Comparison of ENCODE assay signal across 9 mouse cellular contexts in genomic region chr17:29493461-29493980, GRCm38 (mm10). TPM values are rescaled to one million over a fixed set of nuclear protein-coding genes. Genes with fewer than 3 reads are reported as not detected.
A peak's percentile ranks its signal among the peaks of the same experiment; 100 is the strongest.
DNase-seq lines count a peak whose midpoint lies in the region; ATAC-seq and TF ChIP-seq lines count a peak whose summit lies in the region.
"Had no signal": no experiment of that assay in that cellular context is flagged by ENCODE, and none has a peak within 500 bp of the region (broad histone marks: within the 10 kb centered on the region; RNA-seq: fewer than 3 reads in every experiment).

No protein-coding gene starts in this region.

- 78% methylated on average over 11 of the region's 11 CpGs for WGBS in kidney, embryonic 14.5 days
- 74% methylated on average over 11 of the region's 11 CpGs for WGBS in hindbrain, embryonic 13.5 days
- 77% methylated on average over 11 of the region's 11 CpGs for WGBS in midbrain, embryonic 11.5 days

- TF ChIP-seq POLR2A in MEL (IDR thresholded peaks at IDR 0.05; ENCODE audit: control insufficient read depth in 1 of 2, insufficient read depth in 1 of 2, low read depth in 1 of 2, low read length in 2 of 2, poor library complexity in 1 of 2): no peak

- TF ChIP-seq EP300 in MEL (IDR thresholded peaks at IDR 0.05; ENCODE audit: low read depth in 1 of 2, low read length in 2 of 2): no peak

- peak overlapping the region; percentile 97; the same call in 1 of the 2 replicates for H3K4me3 ChIP-seq in kidney, embryonic 14.5 days (ENCODE audit: low read length)
- peak overlapping the region in 1 of 2 experiments; percentile 88; a peak in 2 of 4 replicates for H3K4me3 ChIP-seq in MEL (ENCODE audit: control insufficient read depth in 1 of 2, insufficient read depth in 1 of 2, low read depth in 2 of 2, low read length in 2 of 2)
- 0 out of 2 replicates have a peak overlapping the region, but pooled peaks have one; percentile 70 for H3K4me3 ChIP-seq in hindbrain, embryonic 13.5 days
- H3K4me3 ChIP-seq in midbrain, embryonic 11.5 days (ENCODE audit: low read depth, low read length): peak overlapping the region; percentile 91

- no peaks in the 10 kb centered on the region for H3K27me3 ChIP-seq in kidney, embryonic 14.5 days (ENCODE audit: control insufficient read depth, insufficient read depth, low read length)
- H3K27me3 ChIP-seq in MEL (ENCODE audit: control insufficient read depth in 1 of 2, insufficient read depth in 2 of 2, low read length in 2 of 2): no peaks in the 10 kb centered on the region
- H3K27me3 ChIP-seq in hindbrain, embryonic 13.5 days: no peaks in the 10 kb centered on the region
- H3K27me3 ChIP-seq in midbrain, embryonic 11.5 days (ENCODE audit: control insufficient read depth, insufficient read depth, low read length): no peaks in the 10 kb centered on the region

- TF ChIP-seq RAD21 in MEL (IDR thresholded peaks at IDR 0.05; ENCODE audit: low read depth, low read length): no peak

- H3K4me2 ChIP-seq in kidney, embryonic 14.5 days (replicated peaks; ENCODE audit: low read depth, low read length): peak overlapping the region; percentile 90; the same call in 1 of the 2 replicates
- peak overlapping the region; percentile 91 for H3K4me2 ChIP-seq in hindbrain, embryonic 13.5 days
- H3K4me2 ChIP-seq in midbrain, embryonic 11.5 days: peak overlapping the region; percentile 62; the same call in 1 of the 2 replicates

- H3K4me1 ChIP-seq in kidney, embryonic 14.5 days (ENCODE audit: control insufficient read depth, insufficient read depth, low read length): peaks cover 18% of the 10 kb centered on the region; the same call in 1 of the 2 replicates
- H3K4me1 ChIP-seq in MEL (ENCODE audit: control insufficient read depth in 1 of 2, insufficient read depth in 2 of 2, low read length in 2 of 2): peaks cover 0 to 25% of the 10 kb centered on the region in 2 experiments; a peak in 1 of 4 replicates
- H3K4me1 ChIP-seq in hindbrain, embryonic 13.5 days (replicated peaks): peaks cover 41% of the 10 kb centered on the region
- H3K4me1 ChIP-seq in midbrain, embryonic 11.5 days (ENCODE audit: control insufficient read depth, insufficient read depth, low read length): peaks cover 14% of the 10 kb centered on the region

- no peak for TF ChIP-seq CTCF in MEL (IDR thresholded peaks at IDR 0.05 in 2 of 3, conservative IDR thresholded peaks at IDR 0.05 in 1 of 3; ENCODE audit: control insufficient read depth in 1 of 3, insufficient read depth in 1 of 3, low read depth in 2 of 3, low read length in 3 of 3, poor library complexity in 1 of 3, severe bottlenecking in 1 of 3)

- 0 out of 2 replicates have a peak overlapping the region, but pooled peaks have one; percentile 13 for H3K9ac ChIP-seq in kidney, embryonic 14.5 days (ENCODE audit: low read depth, low read length)
- peak overlapping the region; percentile 54; the same call in 1 of the 2 replicates for H3K9ac ChIP-seq in MEL (ENCODE audit: control insufficient read depth, low read depth, low read length, poor library complexity, severe bottlenecking)
- H3K9ac ChIP-seq in hindbrain, embryonic 13.5 days: no peak overlapping the region
- H3K9ac ChIP-seq in midbrain, embryonic 11.5 days (ENCODE audit: low read length): 0 out of 2 replicates have a peak overlapping the region, but pooled peaks have one; percentile 13

- H3K9me3 ChIP-seq in kidney, embryonic 14.5 days (ENCODE audit: control insufficient read depth, low read length): no peaks in the 10 kb centered on the region
- H3K9me3 ChIP-seq in MEL (replicated peaks; ENCODE audit: insufficient read depth, low read length): no peaks in the 10 kb centered on the region
- no peaks in the 10 kb centered on the region for H3K9me3 ChIP-seq in hindbrain, embryonic 13.5 days
- H3K9me3 ChIP-seq in midbrain, embryonic 11.5 days (ENCODE audit: control insufficient read depth, low read length): no peaks in the 10 kb centered on the region

- H3K36me3 ChIP-seq in kidney, embryonic 14.5 days (ENCODE audit: control insufficient read depth, insufficient read depth, low read length): peaks cover 19% of the 10 kb centered on the region
- H3K36me3 ChIP-seq in MEL (ENCODE audit: control insufficient read depth in 1 of 2, insufficient read depth in 2 of 2, low read length in 2 of 2): peaks cover 0 to 28% of the 10 kb centered on the region in 2 experiments; a peak in 2 of 4 replicates
- H3K36me3 ChIP-seq in hindbrain, embryonic 13.5 days: peaks cover 11% of the 10 kb centered on the region
- H3K36me3 ChIP-seq in midbrain, embryonic 11.5 days (ENCODE audit: control insufficient read depth, insufficient read depth, low read length): peaks cover 6% of the 10 kb centered on the region; the same call in 1 of the 2 replicates

- peaks cover 29% of the 10 kb centered on the region for H3K79me2 ChIP-seq in MEL (ENCODE audit: control insufficient read depth, insufficient read depth, low read length, poor library complexity)

- H3K27ac ChIP-seq in kidney, embryonic 14.5 days (ENCODE audit: low read depth, low read length): no peak overlapping the region
- no peak overlapping the region for H3K27ac ChIP-seq in MEL (ENCODE audit: control insufficient read depth, low read depth, low read length)
- H3K27ac ChIP-seq in hindbrain, embryonic 13.5 days: no peak overlapping the region
- no peak overlapping the region for H3K27ac ChIP-seq in midbrain, embryonic 11.5 days (ENCODE audit: low read depth, low read length)

- no peak for DNase-seq in kidney, adult 9 months
- no peak for DNase-seq in MEL (ENCODE audit: low read depth, low spot score)
- no peak for DNase-seq in midbrain, embryonic 11.5 days (ENCODE audit: low spot score, missing footprints)
- DNase-seq in right cerebral cortex, postnatal 25 days: no peak
- no peak for DNase-seq in embryo, embryonic 9.5 days (ENCODE audit: extremely low spot score)
- no peak for DNase-seq in right cerebral cortex, adult 2 months (ENCODE audit: low spot score in 2 of 2)

- no peak for ATAC-seq in kidney, embryonic 14.5 days (ENCODE audit: low FRiP score, low TSS enrichment)
- ATAC-seq in hindbrain, embryonic 13.5 days (ENCODE audit: low FRiP score): no peak
- no peak for ATAC-seq in midbrain, embryonic 11.5 days (ENCODE audit: low FRiP score)

TF ChIP-seq in MEL, 35 proteins besides CTCF, POLR2A, EP300 and RAD21:
- TF ChIP-seq USF1 (IDR thresholded peaks at IDR 0.05; ENCODE audit: low read depth, low read length) (no peak), TBP (IDR thresholded peaks at IDR 0.05; ENCODE audit: low read depth, low read length) (no peak), ZNF384 (IDR thresholded peaks at IDR 0.05; ENCODE audit: low read depth, low read length) (no peak), NELFE (IDR thresholded peaks at IDR 0.05; ENCODE audit: low read depth, low read length) (no peak), HCFC1 (IDR thresholded peaks at IDR 0.05; ENCODE audit: low read depth, low read length) (no peak), MAZ (IDR thresholded peaks at IDR 0.05; ENCODE audit: low read depth, low read length) (no peak), CHD2 (IDR thresholded peaks at IDR 0.05; ENCODE audit: low read length) (no peak), SMC3 (IDR thresholded peaks at IDR 0.05; ENCODE audit: low read depth, low read length) (no peak), ZKSCAN1 (IDR thresholded peaks at IDR 0.05; ENCODE audit: low read depth, low read length) (no peak), GATA1 (IDR thresholded peaks at IDR 0.05; ENCODE audit: low read depth, low read length) (no peak), MYB (IDR thresholded peaks at IDR 0.05; ENCODE audit: low read depth, low read length) (no peak), MEF2A (IDR thresholded peaks at IDR 0.05; ENCODE audit: extremely low read depth, insufficient replicate concordance, low read depth, low read length, poor library complexity, severe bottlenecking) (no peak), TCF12 (IDR thresholded peaks at IDR 0.05; ENCODE audit: low read depth, low read length) (no peak), JUND (IDR thresholded peaks at IDR 0.05; ENCODE audit: low read depth, low read length) (no peak), ETS1 (IDR thresholded peaks at IDR 0.05; ENCODE audit: low read depth, low read length) (no peak), MAFK (IDR thresholded peaks at IDR 0.05; ENCODE audit: borderline replicate concordance, low read depth, low read length) (no peak)

RNA-seq across cellular contexts. Expression of gene Pim1, which starts 3.0 kb away (rescaled TPM):
- polyA plus RNA-seq in kidney, embryonic 14.5 days (2014; fragmentation: Nextera tagmentation; extraction: Ambion mirVana): 12.6 and 15.6 TPM in 2 replicates
- 27.8 and 30.6 TPM in 2 replicates for total RNA-seq in MEL (2012; rRNA removed)
- 10 to 100 TPM in 1 of 2 experiments, not detected in 1; 52.1 TPM for polyA plus RNA-seq in MEL (2012; ENCODE audit: insufficient read depth in 1 of 2, insufficient read length in 2 of 2, low read depth in 1 of 2, low replicate concordance in 2 of 2, missing spikeins in 1 of 2)
- 12.7 and 13.8 TPM in 2 replicates for polyA plus RNA-seq in hindbrain, embryonic 13.5 days (2015; fragmentation: Nextera tagmentation; extraction: Ambion mirVana)
- 16.0 and 19.7 TPM in 2 replicates for polyA plus RNA-seq in midbrain, embryonic 11.5 days (2014; fragmentation: Nextera tagmentation; extraction: Ambion mirVana)

RNA-seq across cellular contexts. Expression of gene Gm17657, which starts 55.9 kb away (rescaled TPM):
- polyA plus RNA-seq in kidney, embryonic 14.5 days (2014; fragmentation: Nextera tagmentation; extraction: Ambion mirVana): not detected in 2 replicates
- 0.31 and 0.88 TPM in 2 replicates for total RNA-seq in MEL (2012; rRNA removed)
- 1 to 10 TPM in 1 of 2 experiments, not detected in 1; 2.7 TPM for polyA plus RNA-seq in MEL (2012; ENCODE audit: insufficient read depth in 1 of 2, insufficient read length in 2 of 2, low read depth in 1 of 2, low replicate concordance in 2 of 2, missing spikeins in 1 of 2)
- not detected in 2 replicates for polyA plus RNA-seq in hindbrain, embryonic 13.5 days (2015; fragmentation: Nextera tagmentation; extraction: Ambion mirVana)
- not detected in 2 replicates for polyA plus RNA-seq in midbrain, embryonic 11.5 days (2014; fragmentation: Nextera tagmentation; extraction: Ambion mirVana)
- total RNA-seq: adrenal gland, adult 2 months had no signal
- polyA plus RNA-seq: adrenal gland, adult 2 months had no signal

RNA-seq across cellular contexts. Expression of gene Tbc1d22b, which starts 56.1 kb away (rescaled TPM):
- polyA plus RNA-seq in kidney, embryonic 14.5 days (2014; fragmentation: Nextera tagmentation; extraction: Ambion mirVana): 11.5 and 18.5 TPM in 2 replicates
- 8.0 and 9.4 TPM in 2 replicates for total RNA-seq in MEL (2012; rRNA removed)
- 10 to 100 TPM; 30.7 to 53.8 TPM for polyA plus RNA-seq in MEL (2012; ENCODE audit: insufficient read depth in 1 of 2, insufficient read length in 2 of 2, low read depth in 1 of 2, low replicate concordance in 2 of 2, missing spikeins in 1 of 2)
- 22.1 and 22.8 TPM in 2 replicates for polyA plus RNA-seq in hindbrain, embryonic 13.5 days (2015; fragmentation: Nextera tagmentation; extraction: Ambion mirVana)
- 16.8 and 18.8 TPM in 2 replicates for polyA plus RNA-seq in midbrain, embryonic 11.5 days (2014; fragmentation: Nextera tagmentation; extraction: Ambion mirVana)

RNA-seq across cellular contexts. Expression of gene Tmem217, which starts 58.7 kb away (rescaled TPM):
- polyA plus RNA-seq in kidney, embryonic 14.5 days (2014; fragmentation: Nextera tagmentation; extraction: Ambion mirVana): 0.42 and 0.76 TPM in 2 replicates
- 2.3 and 2.5 TPM in 2 replicates for total RNA-seq in MEL (2012; rRNA removed)
- 1 to 10 TPM in 1 of 2 experiments, not detected in 1; 4.5 TPM for polyA plus RNA-seq in MEL (2012; ENCODE audit: insufficient read depth in 1 of 2, insufficient read length in 2 of 2, low read depth in 1 of 2, low replicate concordance in 2 of 2, missing spikeins in 1 of 2)
- polyA plus RNA-seq in hindbrain, embryonic 13.5 days (2015; fragmentation: Nextera tagmentation; extraction: Ambion mirVana): 1.6 and 1.8 TPM in 2 replicates
- 0.14 and 0.51 TPM in 2 replicates for polyA plus RNA-seq in midbrain, embryonic 11.5 days (2014; fragmentation: Nextera tagmentation; extraction: Ambion mirVana)
- total RNA-seq: adrenal gland, adult 2 months had no signal
